ENCODE assay signal across 8 mouse cellular contexts in the genomic region with DNA sequence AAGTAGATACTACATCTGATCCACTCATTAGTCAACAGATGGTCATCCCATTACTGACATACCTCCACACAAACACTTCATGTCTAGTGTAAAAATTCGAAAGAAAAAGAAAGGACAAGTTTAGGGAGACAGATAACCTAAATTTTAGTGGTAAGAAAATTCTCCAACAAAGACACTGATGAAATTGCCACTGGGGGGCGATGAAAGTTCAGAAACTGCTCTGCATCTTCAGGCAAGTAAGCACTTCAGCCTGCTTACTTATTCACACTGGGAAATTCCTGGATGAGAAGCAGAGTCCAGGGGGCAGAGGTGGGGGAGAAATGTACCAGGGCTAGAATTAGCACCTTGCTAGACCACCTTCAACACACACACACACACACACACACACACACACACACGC. TPM values are rescaled to one million over a fixed set of nuclear protein-coding genes. Genes with fewer than 3 reads are reported as not detected.
A peak's percentile ranks its signal among the peaks of the same experiment; 100 is the strongest.
DNase-seq lines count a peak whose midpoint lies in the region; ATAC-seq and TF ChIP-seq lines count a peak whose summit lies in the region.

No protein-coding gene starts in this region.

- intact Hi-C loops in left cerebral cortex, postnatal 14 days (cut with DNase I) = loop anchor here (5.0 kb wide), 1 partner anchor 465 kb away; no protein-coding TSS in a partner anchor

- H3K4me1 ChIP-seq in heart, postnatal 0 days (ENCODE audit: control insufficient read depth, insufficient read depth) = no peaks in the 10 kb centered on the region

- no peaks in the 10 kb centered on the region for H3K9me3 ChIP-seq in heart, postnatal 0 days (replicated peaks; ENCODE audit: control insufficient read depth, low read length)

- H3K27ac ChIP-seq in heart, postnatal 0 days (ENCODE audit: low read depth) = no peak overlapping the region

- peak; percentile 30 for DNase-seq in heart, postnatal 0 days (ENCODE audit: low spot score)
- DNase-seq in heart, adult 11 months = no peak
- peak; percentile 14 for DNase-seq in thymus, postnatal 0 days (ENCODE audit: low spot score)
- no peak for DNase-seq in thymus, adult 18-20 months
- peak; percentile 25 for DNase-seq in fibroblast of lung, adult 2 months (ENCODE audit: low read depth)
- DNase-seq in left cerebral cortex, postnatal 14 days (ENCODE audit: low spot score in 2 of 2) = peak; percentile 55 to 68
- DNase-seq in right cerebral cortex, adult 2 months (ENCODE audit: low spot score in 2 of 2) = peak; percentile 64 to 68
- no peak for DNase-seq in spleen, postnatal 14 days (ENCODE audit: low spot score in 2 of 2)

- no peak overlapping the region for H3K9ac ChIP-seq in heart, postnatal 0 days (replicated peaks; ENCODE audit: low read depth, low read length)

- no peak overlapping the region for H3K4me2 ChIP-seq in heart, postnatal 0 days (ENCODE audit: low read depth, low read length)

- 24% methylated on average over 3 of the region's 3 CpGs for WGBS in heart, postnatal 0 days

- TF ChIP-seq EP300 in heart, postnatal 0 days (IDR thresholded peaks at IDR 0.05; ENCODE audit: low read depth) = no peak

- no peaks in the 10 kb centered on the region for H3K36me3 ChIP-seq in heart, postnatal 0 days (replicated peaks; ENCODE audit: control insufficient read depth, insufficient read depth, low read length)

- ATAC-seq in heart, postnatal 0 days (ENCODE audit: insufficient read depth, low read depth) = no peak

- TF ChIP-seq CTCF in heart, postnatal 0 days (IDR thresholded peaks at IDR 0.05; ENCODE audit: low read depth) = peak; percentile 51

- H3K4me3 ChIP-seq in heart, postnatal 0 days (ENCODE audit: low read depth, low read length) = no peak overlapping the region

- H3K27me3 ChIP-seq in heart, postnatal 0 days (ENCODE audit: control insufficient read depth, insufficient read depth, low read length) = no peaks in the 10 kb centered on the region

RNA-seq across cellular contexts. Expression of a gene that starts 12.1 kb away (rescaled TPM):
- 55.8 and 58.2 TPM in 2 replicates for total RNA-seq in heart, postnatal 0 days (2014; rRNA removed; ENCODE audit: low replicate concordance)
- polyA plus RNA-seq in heart, postnatal 0 days (2015; fragmentation: Nextera tagmentation; extraction: Ambion mirVana) = 73.1 and 75.2 TPM in 2 replicates
- polyA plus RNA-seq in thymus, postnatal 0 days (2015; fragmentation: Nextera tagmentation; extraction: Ambion mirVana) = 49.5 and 52.4 TPM in 2 replicates
- 10 to 100 TPM; 30.4 to 34.6 TPM for total RNA-seq in left cerebral cortex, postnatal 14 days (2021)

Comparison
In these comparisons a context has a peak if more than half of its experiments do, and no peak if none do; other contexts are left out.
1. DNase-seq: peak in heart, postnatal 0 days (single experiment), thymus, postnatal 0 days (single experiment), fibroblast of lung, adult 2 months (single experiment), left cerebral cortex, postnatal 14 days (2 of 2) and right cerebral cortex, adult 2 months (2 of 2); none in heart, adult 11 months (single experiment), thymus, adult 18-20 months (0 of 2) and spleen, postnatal 14 days (0 of 2).